Mouse (Mus musculus) heart, embryonic 11.5 days (tissue): Measurements from ENCODE around the gene Paxbp1. TPM values are rescaled to one million over a fixed set of nuclear protein-coding genes. Genes with fewer than 3 reads are reported as not detected.

Source experiments
- ATAC-seq: fragments of 200-750 bp; cut with Nextera tagmentation; replicated peaks from 2 replicates; pipeline ENCODE4 v1.8.0; 2017; ENCODE audit warnings: moderate library complexity; ENCODE audit not compliant: insufficient number of reproducible peaks, low FRiP score, low TSS enrichment
- H3K27ac ChIP-seq: fragments of 300-500 bp; sonication (generic); 2 replicates; pipeline ENCODE4 v1.5.1; 2014; ENCODE audit warnings: mild to moderate bottlenecking, low read depth, low read length
- H3K27me3 ChIP-seq: fragments of 300-500 bp; sonication (generic); 2 replicates; pipeline ENCODE4 v1.6.1; 2014; ENCODE audit warnings: mild to moderate bottlenecking, low read length, mixed read lengths; ENCODE audit not compliant: control insufficient read depth, insufficient read depth
- H3K36me3 ChIP-seq: fragments of 300-500 bp; sonication (generic); 2 replicates; pipeline ENCODE4 v1.6.1; 2014; ENCODE audit warnings: mild to moderate bottlenecking, low read length, moderate library complexity, mixed read lengths; ENCODE audit not compliant: control insufficient read depth, insufficient read depth
- H3K4me1 ChIP-seq: fragments of 300-500 bp; sonication (generic); 2 replicates; pipeline ENCODE4 v1.6.1; 2014; ENCODE audit warnings: low read length; ENCODE audit not compliant: control insufficient read depth, insufficient read depth
- H3K4me2 ChIP-seq: fragments of 300-500 bp; sonication (generic); 2 replicates; pipeline ENCODE4 v1.6.1; 2014; ENCODE audit warnings: mild to moderate bottlenecking, moderate library complexity
- H3K4me3 ChIP-seq: fragments of 300-500 bp; sonication (generic); 2 replicates; pipeline ENCODE4 v1.5.1; 2014; ENCODE audit warnings: low read depth, low read length
- H3K9ac ChIP-seq: fragments of 300-500 bp; sonication (generic); 2 replicates; pipeline ENCODE4 v1.6.1; 2014; ENCODE audit warnings: mild to moderate bottlenecking, low read depth, low read length, moderate library complexity
- H3K9me3 ChIP-seq: fragments of 300-500 bp; sonication (generic); replicated peaks from 2 replicates; pipeline ENCODE4 v1.6.1; 2016; ENCODE audit warnings: low read length; ENCODE audit not compliant: control insufficient read depth
- WGBS: fragments of 180-500 bp; shearing (Covaris S2); extraction: QIAGEN DNeasy Blood & Tissue Kit; methylation state at CpG from one replicate; pipeline ENCODE4 v1.1.7; 2014; ENCODE audit not compliant: insufficient replicate concordance; 5-methylcytosine and 5-hydroxymethylcytosine counted together
- polyA plus RNA-seq: library from polyadenylated mRNA; unstranded; fragments of >200 nt; fragmentation: Nextera tagmentation; extraction: Ambion mirVana; gene quantifications from 2 replicates; pipeline ENCODE4 v1.2.1, GENCODE M21; 2014

The Paxbp1 gene
- polyA plus RNA-seq, 1 experiment from 2014 or later = 55.5 TPM

- H3K4me3 ChIP-seq = peak overlapping the region; percentile 90
- H3K27me3 ChIP-seq = no peaks in the 10 kb centered on the region
- 49% methylated on average over 3 of the region's 3 CpGs for WGBS
- H3K9me3 ChIP-seq = no peaks in the 10 kb centered on the region
- no peak for ATAC-seq
- H3K9ac ChIP-seq = peak overlapping the region; percentile 90; the same call in 1 of the 2 replicates
- peaks cover 18% of the 10 kb centered on the region for H3K36me3 ChIP-seq
- peaks cover 5% of the 10 kb centered on the region; the same call in 1 of the 2 replicates for H3K4me1 ChIP-seq
- peak overlapping the region; percentile 63 for H3K4me2 ChIP-seq
- no peak overlapping the region for H3K27ac ChIP-seq
These were observed 32.5 kb downstream of the Paxbp1 start for GRCm38 (mm10) chr16:91011847-91012246.

- peak within 1 kb of the TSS; percentile 90 for H3K9ac ChIP-seq
- H3K27ac ChIP-seq = peak within 1 kb of the TSS; percentile 89
- H3K9me3 ChIP-seq = no peaks in the 10 kb centered on the region
- peak within 1 kb of the TSS; percentile 63 for H3K4me2 ChIP-seq
- no peaks in the 10 kb centered on the region for H3K27me3 ChIP-seq
- peak; percentile 95 for ATAC-seq
- peaks cover 5% of the 10 kb centered on the region; the same call in 1 of the 2 replicates for H3K4me1 ChIP-seq
- H3K36me3 ChIP-seq = peaks cover 17% of the 10 kb centered on the region
- peak within 1 kb of the TSS; percentile 90 for H3K4me3 ChIP-seq
- under 1% methylated on average over 61 of the region's 66 CpGs for WGBS
These were observed 33.2 kb downstream of the Paxbp1 start, which contains the start of gene Synj1 for GRCm38 (mm10) chr16:91011021-91011683. Synj1 (minus strand) TSS chr16:91011308.

DNA sequence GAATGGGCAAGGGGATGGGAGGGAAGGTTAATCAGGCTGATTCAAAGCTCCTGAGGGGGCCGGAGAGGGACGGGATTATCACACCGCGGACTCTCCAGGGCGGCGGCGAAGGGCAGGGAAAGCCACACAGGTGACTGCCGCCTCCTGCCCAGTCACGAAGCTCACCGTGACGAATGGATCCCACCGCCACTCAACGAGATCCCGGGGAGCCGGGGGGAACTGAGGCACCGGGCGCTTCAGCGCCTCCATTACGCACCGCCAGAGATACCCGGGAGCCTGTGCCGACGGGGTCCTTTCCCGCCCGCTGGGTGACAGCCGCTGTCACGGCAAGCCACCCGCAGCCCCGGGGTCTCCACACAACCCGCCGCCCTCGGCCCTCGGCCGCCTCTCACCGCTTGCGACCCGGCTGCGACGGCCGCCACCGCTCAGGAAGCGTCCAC, 33.7 kb downstream of the Paxbp1 start:
- ATAC-seq = peak; percentile 59
- WGBS = under 1% methylated on average over 41 of the region's 42 CpGs

GRCm38 (mm10) chr16:91009942-91010529, 34.3 kb downstream of the Paxbp1 start:
- peak overlapping the region; percentile 90 for H3K4me3 ChIP-seq
- H3K27ac ChIP-seq = peak overlapping the region; percentile 89
- no peaks in the 10 kb centered on the region for H3K27me3 ChIP-seq
- peaks cover 10% of the 10 kb centered on the region for H3K36me3 ChIP-seq
- peak overlapping the region; percentile 63 for H3K4me2 ChIP-seq
- WGBS = 1% methylated on average over 19 of the region's 19 CpGs
- ATAC-seq = no peak
- peaks cover 5% of the 10 kb centered on the region; the same call in 1 of the 2 replicates for H3K4me1 ChIP-seq
- H3K9me3 ChIP-seq = no peaks in the 10 kb centered on the region
- peak overlapping the region; percentile 90 for H3K9ac ChIP-seq

More for the DNA sequence above, 33.7 kb downstream of the Paxbp1 start:
- no peaks in the 10 kb centered on the region for H3K9me3 ChIP-seq
- peak overlapping the region; percentile 90 for H3K4me3 ChIP-seq
- peak overlapping the region; percentile 90 for H3K9ac ChIP-seq
- peaks cover 5% of the 10 kb centered on the region; the same call in 1 of the 2 replicates for H3K4me1 ChIP-seq
- H3K4me2 ChIP-seq = peak overlapping the region; percentile 63
- peak overlapping the region; percentile 89 for H3K27ac ChIP-seq
- H3K36me3 ChIP-seq = peaks cover 12% of the 10 kb centered on the region
- H3K27me3 ChIP-seq = no peaks in the 10 kb centered on the region

GRCm38 (mm10) chr16:91004915-91005538, 39.3 kb downstream of the Paxbp1 start:
- Histone ChIP-seq H3K9me3 (no peaks in the 10 kb centered on the region), H3K4me1 (no peaks in the 10 kb centered on the region), H3K9ac (no peak overlapping the region), H3K27ac (no peak overlapping the region), H3K36me3 (no peaks in the 10 kb centered on the region), H3K4me2 (no peak overlapping the region), H3K4me3 (no peak overlapping the region), H3K27me3 (no peaks in the 10 kb centered on the region)
- WGBS = 77% methylated on average over 4 of the region's 4 CpGs
- ATAC-seq = no peak

- 0 out of 2 replicates have a peak, but pooled peaks cover 3% of the 10 kb centered on the region for H3K4me1 ChIP-seq
- no peak overlapping the region for H3K27ac ChIP-seq
- no peak overlapping the region for H3K4me2 ChIP-seq
- ATAC-seq = no peak
- H3K36me3 ChIP-seq = no peaks in the 10 kb centered on the region
- H3K4me3 ChIP-seq = no peak overlapping the region
- H3K9me3 ChIP-seq = no peaks in the 10 kb centered on the region
- no peak overlapping the region for H3K9ac ChIP-seq
- H3K27me3 ChIP-seq = no peaks in the 10 kb centered on the region
- 68% methylated on average over 2 of the region's 2 CpGs for WGBS
These were observed 43.2 kb downstream of the Paxbp1 start for GRCm38 (mm10) chr16:91001098-91001497.

- Histone ChIP-seq H3K27me3 (no peaks in the 10 kb centered on the region), H3K36me3 (no peaks in the 10 kb centered on the region), H3K27ac (no peak overlapping the region), H3K4me2 (no peak overlapping the region), H3K9ac (no peak overlapping the region), H3K4me3 (no peak overlapping the region), H3K4me1 (peaks cover 12% of the 10 kb centered on the region), H3K9me3 (no peaks in the 10 kb centered on the region)
- no peak for ATAC-seq
- 79% methylated on average over 4 of the region's 4 CpGs for WGBS
These were observed 44.5 kb downstream of the Paxbp1 start for GRCm38 (mm10) chr16:90999827-91000226.

DNA sequence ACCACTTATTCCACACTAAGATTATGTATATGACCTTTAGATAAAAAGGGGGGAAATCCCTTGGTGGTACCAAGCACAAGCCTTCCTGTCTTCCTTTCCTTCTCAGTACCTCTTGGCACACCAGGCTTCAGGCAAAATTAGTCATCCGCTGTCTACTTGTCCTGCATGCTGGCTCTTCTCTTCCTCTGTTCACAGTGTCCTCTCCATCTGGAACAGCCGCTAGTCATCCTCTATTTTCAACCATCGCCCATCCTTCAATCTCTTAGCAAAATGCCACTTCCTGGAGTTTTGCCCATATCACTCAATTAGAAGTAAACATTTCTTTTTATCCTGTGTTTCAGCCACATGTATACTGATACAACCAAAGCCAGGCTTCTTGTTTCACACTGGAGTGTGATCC, 46.5 kb downstream of the Paxbp1 start:
- H3K4me3 ChIP-seq = no peak overlapping the region
- no peak overlapping the region for H3K27ac ChIP-seq
- no peaks in the 10 kb centered on the region for H3K9me3 ChIP-seq
- H3K4me2 ChIP-seq = no peak overlapping the region
- no peak overlapping the region for H3K9ac ChIP-seq
- ATAC-seq = no peak
- 88% methylated on average over 3 of the region's 3 CpGs for WGBS
- H3K36me3 ChIP-seq = no peaks in the 10 kb centered on the region
- H3K4me1 ChIP-seq = peaks cover 18% of the 10 kb centered on the region
- no peaks in the 10 kb centered on the region for H3K27me3 ChIP-seq
